Comparison of ENCODE assay signal across 14 mouse cellular contexts in the genomic region with DNA sequence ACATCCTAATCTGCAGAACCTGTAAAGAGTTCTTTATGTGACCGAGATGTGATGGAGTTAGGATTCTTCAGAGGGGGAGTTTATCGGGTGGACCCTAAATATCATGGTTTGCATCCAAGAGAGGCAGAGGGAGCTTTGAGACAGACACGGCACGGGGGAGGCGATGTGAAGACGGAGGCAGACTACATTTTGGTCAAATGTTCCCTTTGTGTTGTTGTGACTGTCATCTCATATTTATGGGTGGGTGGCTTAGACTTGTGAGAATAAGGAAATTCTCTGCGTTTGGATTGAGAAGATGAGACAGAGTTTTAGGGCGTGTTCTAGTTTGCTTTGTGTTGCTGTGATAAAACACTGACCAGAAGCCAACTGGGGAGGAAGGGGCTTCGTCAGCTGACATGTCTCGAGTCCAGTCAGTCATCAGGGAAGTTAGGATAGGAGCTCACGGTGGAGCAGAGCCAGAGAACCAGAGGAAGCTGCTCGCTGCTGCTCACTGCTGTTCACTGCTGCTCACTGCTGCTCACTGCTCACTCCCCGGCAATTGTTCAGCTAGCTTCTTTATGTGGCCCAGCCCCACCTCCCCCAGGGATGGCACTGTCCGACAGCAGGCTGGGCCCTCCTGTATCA.
A peak's percentile ranks its signal among the peaks of the same experiment; 100 is the strongest.
DNase-seq lines count a peak whose midpoint lies in the region; ATAC-seq and TF ChIP-seq lines count a peak whose summit lies in the region.
"Had no signal": no experiment of that assay in that cellular context is flagged by ENCODE, and none has a peak within 500 bp of the region (broad histone marks: within the 10 kb centered on the region; RNA-seq: fewer than 3 reads in every experiment).

No protein-coding gene starts in this region.

- no peaks in the 10 kb centered on the region for H3K27me3 ChIP-seq in kidney, embryonic 16.5 days (ENCODE audit: insufficient read depth, low read length)
- no peaks in the 10 kb centered on the region for H3K27me3 ChIP-seq in kidney, embryonic 14.5 days (ENCODE audit: control insufficient read depth, insufficient read depth, low read length)
- no peaks in the 10 kb centered on the region for H3K27me3 ChIP-seq in lung, embryonic 16.5 days (ENCODE audit: control insufficient read depth, insufficient read depth, low read depth, low read length)
- H3K27me3 ChIP-seq in cerebellum, adult 2 months (ENCODE audit: control insufficient read depth, insufficient read depth, low read length): no peaks in the 10 kb centered on the region
- H3K27me3 ChIP-seq: heart, embryonic 15.5 days; neural tube, embryonic 13.5 days had no signal

- DNase-seq in cerebellum, postnatal 10 days: peak; percentile 39 to 40
- no peak for DNase-seq in cerebellum, adult 9-10 months
- DNase-seq in lung, adult 18-20 months: no peak
- no peak for DNase-seq in cerebellum, adult 2 months
- DNase-seq: cerebellum, adult 11 months; kidney, adult 8-10 months; liver had no signal

- H3K36me3 ChIP-seq in kidney, embryonic 16.5 days (ENCODE audit: insufficient read depth, low read length): no peaks in the 10 kb centered on the region
- H3K36me3 ChIP-seq in kidney, embryonic 14.5 days (ENCODE audit: control insufficient read depth, insufficient read depth, low read length): no peaks in the 10 kb centered on the region
- no peaks in the 10 kb centered on the region for H3K36me3 ChIP-seq in lung, embryonic 16.5 days (ENCODE audit: control insufficient read depth, insufficient read depth, low read length)
- H3K36me3 ChIP-seq: forebrain, embryonic 10.5 days; heart, embryonic 15.5 days; neural tube, embryonic 13.5 days had no signal

- no peak overlapping the region for H3K4me3 ChIP-seq in kidney, embryonic 16.5 days (ENCODE audit: low read length)
- no peak overlapping the region for H3K4me3 ChIP-seq in kidney, embryonic 14.5 days (ENCODE audit: low read length)
- H3K4me3 ChIP-seq in lung, embryonic 16.5 days (ENCODE audit: low read length): no peak overlapping the region
- no peak overlapping the region for H3K4me3 ChIP-seq in cerebellum, adult 2 months (replicated peaks; ENCODE audit: insufficient read depth, low read depth, low read length)
- H3K4me3 ChIP-seq: forebrain, embryonic 10.5 days; heart, embryonic 15.5 days; neural tube, embryonic 13.5 days had no signal

- TF ChIP-seq POLR2A in cerebellum, adult 2 months (IDR thresholded peaks at IDR 0.05; ENCODE audit: borderline replicate concordance, insufficient read depth, low read length): no peak

- no peak overlapping the region for H3K9ac ChIP-seq in kidney, embryonic 16.5 days (replicated peaks; ENCODE audit: low read length)
- H3K9ac ChIP-seq in kidney, embryonic 14.5 days (ENCODE audit: low read depth, low read length): no peak overlapping the region
- no peak overlapping the region for H3K9ac ChIP-seq in lung, embryonic 16.5 days (ENCODE audit: low read length)
- H3K9ac ChIP-seq: heart, embryonic 15.5 days; neural tube, embryonic 13.5 days had no signal

- H3K27ac ChIP-seq in kidney, embryonic 16.5 days (ENCODE audit: low read length): no peak overlapping the region
- H3K27ac ChIP-seq in kidney, embryonic 14.5 days (ENCODE audit: low read depth, low read length): no peak overlapping the region
- peak overlapping the region; percentile 61 for H3K27ac ChIP-seq in lung, embryonic 16.5 days (ENCODE audit: low read length)
- H3K27ac ChIP-seq in cerebellum, adult 2 months (ENCODE audit: insufficient read depth, low read length): no peak overlapping the region
- H3K27ac ChIP-seq: forebrain, embryonic 10.5 days; heart, embryonic 15.5 days; neural tube, embryonic 13.5 days had no signal

- WGBS in kidney, embryonic 16.5 days: 57% methylated on average over 14 of the region's 14 CpGs
- 57% methylated on average over 14 of the region's 14 CpGs for WGBS in kidney, embryonic 14.5 days
- WGBS in lung, embryonic 16.5 days: 64% methylated on average over 14 of the region's 14 CpGs
- WGBS in cerebellum, adult 2 months: 85% methylated on average over 14 of the region's 14 CpGs

- no peaks in the 10 kb centered on the region for H3K9me3 ChIP-seq in kidney, embryonic 16.5 days (ENCODE audit: low read length)
- no peaks in the 10 kb centered on the region for H3K9me3 ChIP-seq in kidney, embryonic 14.5 days (ENCODE audit: control insufficient read depth, low read length)
- no peaks in the 10 kb centered on the region for H3K9me3 ChIP-seq in lung, embryonic 16.5 days (ENCODE audit: control insufficient read depth, low read length)
- H3K9me3 ChIP-seq: forebrain, embryonic 10.5 days; heart, embryonic 15.5 days; neural tube, embryonic 13.5 days had no signal

- ATAC-seq in kidney, embryonic 16.5 days (ENCODE audit: low FRiP score, low TSS enrichment): peak; percentile 47; the same call in 1 of the 2 replicates
- no peak; the same call in 1 of the 2 replicates for ATAC-seq in kidney, embryonic 14.5 days (ENCODE audit: low FRiP score, low TSS enrichment)
- ATAC-seq in lung, embryonic 16.5 days (ENCODE audit: low read depth): no peak
- 0 out of 2 replicates have a peak, but pooled peaks have one; percentile 31 for ATAC-seq in megakaryocyte progenitor cell, adult 5-6 weeks (replicated peaks; ENCODE audit: poor library complexity)

- H3K4me2 ChIP-seq in kidney, embryonic 16.5 days (replicated peaks; ENCODE audit: low read depth, low read length): no peak overlapping the region
- H3K4me2 ChIP-seq in kidney, embryonic 14.5 days (replicated peaks; ENCODE audit: low read depth, low read length): no peak overlapping the region
- H3K4me2 ChIP-seq in lung, embryonic 16.5 days (ENCODE audit: low read depth, low read length): no peak overlapping the region
- H3K4me2 ChIP-seq: heart, embryonic 15.5 days; neural tube, embryonic 13.5 days had no signal

- H3K4me1 ChIP-seq in kidney, embryonic 16.5 days (ENCODE audit: insufficient read depth, low read length): peaks cover 4% of the 10 kb centered on the region
- H3K4me1 ChIP-seq in kidney, embryonic 14.5 days (ENCODE audit: control insufficient read depth, insufficient read depth, low read length): peaks cover 5% of the 10 kb centered on the region; the same call in 1 of the 2 replicates
- peaks cover 8% of the 10 kb centered on the region for H3K4me1 ChIP-seq in lung, embryonic 16.5 days (replicated peaks; ENCODE audit: control insufficient read depth, insufficient read depth, low read length)
- peaks cover 5% of the 10 kb centered on the region for H3K4me1 ChIP-seq in cerebellum, adult 2 months (ENCODE audit: control insufficient read depth, insufficient read depth, low read length)
- H3K4me1 ChIP-seq: heart, embryonic 15.5 days had no signal

- TF ChIP-seq CTCF in cerebellum, adult 2 months (IDR thresholded peaks at IDR 0.05; ENCODE audit: borderline replicate concordance, insufficient read depth, low read depth, low read length): no peak

Comparison
In these comparisons a context has a peak if more than half of its experiments do, and no peak if none do; other contexts are left out.
1. DNase-seq: peak in cerebellum, postnatal 10 days (2 of 2); none in cerebellum, adult 9-10 months (single experiment), lung, adult 18-20 months (0 of 2) and cerebellum, adult 2 months (0 of 2).
2. ATAC-seq: peak in kidney, embryonic 16.5 days (single experiment) and megakaryocyte progenitor cell, adult 5-6 weeks (single experiment); none in kidney, embryonic 14.5 days (single experiment) and lung, embryonic 16.5 days (single experiment).